Mouse (Mus musculus): ENCODE measurements around the gene Cntf. TPM values are rescaled to one million over a fixed set of nuclear protein-coding genes. Genes with fewer than 3 reads are reported as not detected.

Cntf gene
- total RNA-seq (2023): 1.9 and 2.5 TPM in 2 replicates

DNA sequence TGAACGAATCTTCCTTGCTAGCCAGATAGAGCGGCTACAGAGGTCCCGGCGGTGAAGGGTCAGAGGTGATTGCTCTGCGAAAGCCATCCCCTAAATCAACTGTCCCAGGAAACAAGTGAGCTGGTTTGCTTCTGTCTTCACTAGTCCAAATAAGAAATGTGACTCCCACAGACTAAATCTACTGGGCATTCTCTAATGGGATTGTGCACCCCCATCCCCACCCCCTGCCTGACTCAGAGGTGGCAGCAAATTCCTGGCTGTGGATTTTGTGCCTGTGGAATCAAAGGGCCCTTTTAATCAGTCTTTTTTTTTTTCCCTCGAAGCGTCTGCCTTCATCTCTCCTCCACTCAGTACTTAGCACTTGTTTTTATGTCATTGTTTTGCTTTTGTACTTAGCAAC is at the start of gene Cntf:
Cntf (minus strand) TSS at position 325 of the 400 bp plus-strand sequence.

DNA sequence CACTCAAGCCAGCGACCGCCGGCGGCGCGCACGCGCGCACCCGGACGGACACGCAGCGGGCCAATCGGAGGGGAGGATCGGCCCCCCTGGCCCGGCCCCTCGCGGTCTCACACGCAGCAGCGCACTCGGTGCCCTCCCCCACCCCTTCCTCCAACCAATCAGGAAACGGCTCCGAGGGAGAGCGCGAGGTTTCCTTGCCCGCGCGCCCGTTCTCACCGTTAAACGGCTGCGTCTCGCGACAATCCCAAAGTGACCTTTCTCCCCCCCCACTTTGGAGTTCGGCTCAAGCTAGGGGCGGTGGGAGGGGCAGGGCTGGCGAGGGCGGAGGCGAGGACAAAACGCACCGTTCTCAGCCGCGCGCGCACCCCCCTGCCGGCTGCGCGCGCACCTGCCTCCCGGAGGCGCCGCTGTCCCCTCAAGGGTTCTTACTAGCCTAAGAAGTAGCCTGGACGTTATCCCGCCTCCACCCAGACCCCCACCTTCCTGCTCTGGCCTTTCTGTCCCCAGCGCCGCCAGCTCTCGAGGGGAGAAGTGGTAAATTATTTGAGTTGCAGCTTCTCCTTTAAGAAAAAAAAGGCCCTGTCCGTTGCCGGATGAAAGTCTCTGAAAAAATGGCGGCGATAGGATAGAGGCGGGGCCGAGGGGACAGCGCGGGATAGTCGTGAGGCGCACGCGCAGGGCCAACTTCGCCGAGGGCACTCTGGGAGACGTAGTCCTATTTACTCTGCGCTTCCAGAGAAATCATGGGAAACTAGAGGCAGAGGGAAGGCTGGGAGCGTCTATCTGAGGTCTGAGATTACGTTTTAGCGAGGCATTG is 30.3 kb upstream of the Cntf start, which contains the start of the genes Zfp91 and Lpxn:
Zfp91 (minus strand) TSS at position 616 of the 817 bp plus-strand sequence.
Lpxn (plus strand) TSS at position 683 of the 817 bp plus-strand sequence.

Other genes starting within 250 kb of the Cntf start
- gene Fam111a, start 219.9 kb downstream of the Cntf start, total RNA-seq (2023): 116 and 125 TPM in 2 replicates
- gene Gm4952, start 165.7 kb downstream of the Cntf start, total RNA-seq (2023): not detected in 2 replicates
- gene Glyat, start 132.3 kb downstream of the Cntf start, total RNA-seq (2023): not detected in 2 replicates
- not detected in 2 replicates for gene Olfr1442, start 95.2 kb downstream of the Cntf start, total RNA-seq (2023)
- gene Olfr1443, start 87.5 kb downstream of the Cntf start, total RNA-seq (2023): not detected in 2 replicates
- not detected in 2 replicates for gene Keg1, start 69.8 kb downstream of the Cntf start, total RNA-seq (2023)
- gene Zfp91, start 30.5 kb upstream of the Cntf start, total RNA-seq (2023): 53.4 and 64.8 TPM in 2 replicates
- gene Lpxn, start 30.6 kb upstream of the Cntf start, total RNA-seq (2023): 10.0 and 10.1 TPM in 2 replicates
- gene Gm5244, start 81.0 kb upstream of the Cntf start, total RNA-seq (2023): 0.66 TPM in 1 of 2 replicates, not detected in the other
- not detected in 2 replicates for gene Olfr1444, start 91.7 kb upstream of the Cntf start, total RNA-seq (2023)
- not detected in 2 replicates for gene Olfr1445, start 118.2 kb upstream of the Cntf start, total RNA-seq (2023)
- not detected in 2 replicates for gene Olfr1446, start 127.9 kb upstream of the Cntf start, total RNA-seq (2023)
- gene Olfr1447, start 138.1 kb upstream of the Cntf start, total RNA-seq (2023): not detected in 2 replicates
- not detected in 2 replicates for gene Olfr1448, start 158.8 kb upstream of the Cntf start, total RNA-seq (2023)
- gene Olfr1449, start 165.2 kb upstream of the Cntf start, total RNA-seq (2023): not detected in 2 replicates
- not detected in 2 replicates for gene Olfr1450, start 184.6 kb upstream of the Cntf start, total RNA-seq (2023)
- gene Olfr1451, start 229.4 kb upstream of the Cntf start, total RNA-seq (2023): not detected in 2 replicates